Mouse (Mus musculus) adrenal gland, postnatal 4 days (tissue): Measurements from ENCODE around the gene Ssbp1. TPM values are rescaled to one million over a fixed set of nuclear protein-coding genes. Genes with fewer than 3 reads are reported as not detected.

Experiments
- DNase-seq, 2 experiments: peaks; one replicate each; pipeline ENCODE4 v3.0.0; 2021 to 2022; ENCODE audit warnings: low spot score in 2 of 2, mixed read lengths in 2 of 2
- long read RNA-seq, 2 experiments: library from polyadenylated mRNA; stranded (forward); transcript quantifications; one replicate each; pipeline ENCODE4 v2.0.0; 2021
- total RNA-seq, 2 experiments: library from RNA; stranded (reverse); gene quantifications; 2 replicates each; pipeline ENCODE4 v1.2.3; 2021

Ssbp1 gene
- total RNA-seq = 10 to 100 TPM; 72.0 to 75.3 TPM
- long read RNA-seq, experiment 1, full-length matches to known transcripts = 124 of 395 reads
- long read RNA-seq, experiment 1, partial matches to known transcripts = 259 of 395 reads
- long read RNA-seq, experiment 1, other reads (novel, unspliced or antisense) = 12 of 395 reads
- long read RNA-seq, experiment 2, full-length matches to known transcripts = 101 of 243 reads
- long read RNA-seq, experiment 2, partial matches to known transcripts = 123 of 243 reads
- long read RNA-seq, experiment 2, other reads (novel, unspliced or antisense) = 19 of 243 reads

- peak; percentile 71 to 86 for DNase-seq
These were observed at the start of gene Ssbp1 for GRCm38 (mm10) chr6:40470916-40471719. TSS of gene Ssbp1 (plus strand) at chr6:40471352.

GRCm38 (mm10) chr6:40423013-40423412, 48.1 kb upstream of the Ssbp1 start:
- no peak for DNase-seq

- no peak for DNase-seq
These were observed 47.4 kb upstream of the Ssbp1 start for GRCm38 (mm10) chr6:40423774-40424173.

- no peak for DNase-seq
These were observed 43.7 kb upstream of the Ssbp1 start for GRCm38 (mm10) chr6:40427441-40427840.

GRCm38 (mm10) chr6:40428696-40429095, 42.5 kb upstream of the Ssbp1 start:
- no peak for DNase-seq

GRCm38 (mm10) chr6:40429521-40429931, 41.6 kb upstream of the Ssbp1 start:
- no peak for DNase-seq

GRCm38 (mm10) chr6:40430251-40430650, 40.9 kb upstream of the Ssbp1 start:
- DNase-seq = no peak

GRCm38 (mm10) chr6:40430878-40431277, 40.3 kb upstream of the Ssbp1 start:
- DNase-seq = no peak

- no peak for DNase-seq
These were observed 39.8 kb upstream of the Ssbp1 start for GRCm38 (mm10) chr6:40431356-40431755.

GRCm38 (mm10) chr6:40431812-40432211, 39.3 kb upstream of the Ssbp1 start:
- no peak for DNase-seq

GRCm38 (mm10) chr6:40432346-40433275, 38.5 kb upstream of the Ssbp1 start:
- DNase-seq = no peak

GRCm38 (mm10) chr6:40434697-40435096, 36.5 kb upstream of the Ssbp1 start:
- DNase-seq = no peak

- DNase-seq = peak in 1 of 2 experiments; percentile 12
These were observed 35.8 kb upstream of the Ssbp1 start for GRCm38 (mm10) chr6:40435151-40436046.

- DNase-seq = peak; percentile 54 to 57
These were observed 35.1 kb upstream of the Ssbp1 start, which contains the start of gene E330009J07Rik for GRCm38 (mm10) chr6:40436047-40436483. TSS of gene E330009J07Rik (minus strand) at chr6:40436135.

GRCm38 (mm10) chr6:40438936-40439335, 32.2 kb upstream of the Ssbp1 start, which contains the start of gene Wee2:
TSS of gene Wee2 (plus strand) at chr6:40439088.
- DNase-seq = no peak

GRCm38 (mm10) chr6:40439731-40440130, 31.4 kb upstream of the Ssbp1 start:
- DNase-seq = no peak

GRCm38 (mm10) chr6:40441276-40441675, 29.9 kb upstream of the Ssbp1 start:
- no peak for DNase-seq

- no peak for DNase-seq
These were observed 29.4 kb upstream of the Ssbp1 start for GRCm38 (mm10) chr6:40441755-40442154.

GRCm38 (mm10) chr6:40443281-40443928, 27.7 kb upstream of the Ssbp1 start:
- DNase-seq = no peak

GRCm38 (mm10) chr6:40448626-40449025, 22.5 kb upstream of the Ssbp1 start:
- DNase-seq = no peak
